31 mouse cellular contexts compared by ENCODE assay signal in the genomic region with DNA sequence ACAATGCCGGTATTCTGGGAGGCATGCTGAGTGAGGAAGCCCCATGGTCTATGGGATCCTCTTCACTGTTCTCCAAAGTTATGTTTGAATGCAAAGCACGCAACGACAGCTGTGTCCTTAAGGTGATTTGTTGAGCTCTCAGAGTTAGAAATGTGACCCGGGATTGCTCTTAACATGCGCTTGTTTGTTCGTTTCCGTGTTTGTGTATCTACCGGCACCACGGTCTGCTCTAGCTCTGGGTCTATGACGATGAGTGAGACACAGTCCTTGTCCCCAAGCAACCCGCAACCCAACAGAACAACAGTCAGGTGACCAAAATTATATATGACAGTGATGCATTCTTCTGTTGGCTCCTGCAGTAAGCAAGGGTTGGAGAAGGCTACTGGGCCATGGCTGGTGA. TPM values are rescaled to one million over a fixed set of nuclear protein-coding genes. Genes with fewer than 3 reads are reported as not detected.
"Had no signal": no experiment of that assay in that cellular context is flagged by ENCODE, and none has a peak within 500 bp of the region (broad histone marks: within the 10 kb centered on the region; RNA-seq: fewer than 3 reads in every experiment).

No protein-coding gene starts in this region.

- H3K4me1 ChIP-seq: intestine, embryonic 15.5 days; limb, embryonic 13.5 days; limb, embryonic 15.5 days had no signal

- H3K4me3 ChIP-seq: heart, adult 2 months; hindbrain, embryonic 10.5 days; hindbrain, embryonic 12.5 days; intestine, embryonic 15.5 days; layer of hippocampus, adult 2 months; left cerebral cortex, adult 2 months; limb, embryonic 13.5 days; limb, embryonic 15.5 days had no signal

- ATAC-seq: forebrain, postnatal 0 days; hindbrain, embryonic 16.5 days; inflammation-experienced regulatory T-cells, adult 6 months; intestine, embryonic 15.5 days; intestine, postnatal 0 days had no signal

- DNase-seq: forebrain, postnatal 0 days; gastrocnemius, postnatal 14 days; heart, adult 2 months; heart, postnatal 10 days; heart, postnatal 4 days; kidney, adult 18-20 months; kidney, adult 8-10 months; kidney, postnatal 10 days; kidney, postnatal 25 days; kidney, postnatal 4 days; left cerebral cortex, postnatal 4 days had no signal

- H3K27me3 ChIP-seq: hindbrain, embryonic 12.5 days; intestine, embryonic 15.5 days; limb, embryonic 13.5 days; limb, embryonic 15.5 days had no signal

- H3K4me2 ChIP-seq: heart, embryonic 11.5 days; hindbrain, embryonic 12.5 days; hindbrain, embryonic 14.5 days; intestine, embryonic 15.5 days; limb, embryonic 13.5 days; limb, embryonic 15.5 days had no signal

- H3K9ac ChIP-seq: forebrain, postnatal 0 days; hindbrain, embryonic 12.5 days; hindbrain, embryonic 14.5 days; intestine, embryonic 15.5 days; limb, embryonic 13.5 days; limb, embryonic 15.5 days had no signal

- H3K36me3 ChIP-seq: hindbrain, embryonic 10.5 days; hindbrain, embryonic 12.5 days; intestine, embryonic 15.5 days; limb, embryonic 13.5 days; limb, embryonic 15.5 days had no signal

- H3K27ac ChIP-seq: heart, adult 2 months; hindbrain, embryonic 10.5 days; hindbrain, embryonic 12.5 days; hindbrain, embryonic 14.5 days; intestine, embryonic 15.5 days; left cerebral cortex, adult 2 months; limb, embryonic 13.5 days; limb, embryonic 15.5 days had no signal

- H3K9me3 ChIP-seq: hindbrain, embryonic 10.5 days; hindbrain, embryonic 12.5 days; intestine, embryonic 15.5 days; limb, embryonic 13.5 days; limb, embryonic 15.5 days had no signal

RNA-seq across cellular contexts. Expression of a gene that starts 44.4 kb away (rescaled TPM):
- total RNA-seq: forebrain, postnatal 0 days; gastrocnemius, adult 18-20 months; gastrocnemius, postnatal 14 days; gastrocnemius, postnatal 4 days; granulocyte monocyte progenitor cell, adult 5-6 weeks; heart, adult 2 months; heart, postnatal 10 days; heart, postnatal 25 days; heart, postnatal 4 days; layer of hippocampus, adult 2 months; layer of hippocampus, postnatal 10 days; left cerebral cortex, adult 2 months; left cerebral cortex, postnatal 10 days; left cerebral cortex, postnatal 25 days; left cerebral cortex, postnatal 4 days had no signal
- polyA plus RNA-seq: forebrain, postnatal 0 days; heart, adult 2 months; hindbrain, embryonic 14.5 days; inflammation-experienced regulatory T-cells, adult 6 months; intestine, embryonic 15.5 days; intestine, postnatal 0 days; kidney, embryonic 14.5 days had no signal
